Comparison of ENCODE assay signal across 28 mouse cellular contexts in the genomic region with DNA sequence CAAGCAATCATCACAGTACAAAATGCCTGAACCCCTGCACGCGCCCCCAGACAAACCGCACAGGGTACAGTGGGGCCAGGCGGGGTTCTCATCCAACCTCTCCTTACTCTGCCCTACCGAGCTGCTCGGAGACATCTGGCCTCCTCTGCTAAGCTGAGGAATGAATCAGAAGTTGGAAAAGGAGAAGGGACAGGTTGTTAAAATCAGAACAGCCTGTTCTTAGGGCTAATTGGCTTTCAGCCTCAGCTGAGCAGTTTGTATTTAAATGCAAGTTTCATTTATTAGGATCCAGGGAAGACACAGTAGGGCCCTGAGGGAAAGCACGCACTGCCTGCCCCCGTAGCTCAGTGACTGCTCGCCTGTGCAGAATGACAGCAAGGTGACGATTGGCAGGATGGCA. TPM values are rescaled to one million over a fixed set of nuclear protein-coding genes. Genes with fewer than 3 reads are reported as not detected.
DNase-seq lines count a peak whose midpoint lies in the region; ATAC-seq lines count a peak whose summit lies in the region.
"Had no signal": no experiment of that assay in that cellular context is flagged by ENCODE, and none has a peak within 500 bp of the region (broad histone marks: within the 10 kb centered on the region; RNA-seq: fewer than 3 reads in every experiment).

No protein-coding gene starts in this region.

- peak; percentile 51 for ATAC-seq in frontal cortex, adult (ENCODE audit: low TSS enrichment)
- ATAC-seq: activated CD4-positive, CD25-positive, alpha-beta regulatory T cell, adult 4 months; hindbrain, embryonic 16.5 days; lung, postnatal 0 days had no signal

- DNase-seq in frontal cortex, postnatal 10 days (ENCODE audit: low spot score in 2 of 2) = no peak
- peak; percentile 71 for DNase-seq in layer of hippocampus, adult 9-11 months
- no peak for DNase-seq in layer of hippocampus, adult 9-10 months (ENCODE audit: low spot score)
- peak; percentile 10 for DNase-seq in thymus, postnatal 4 days
- no peak for DNase-seq in thymus, postnatal 0 days (ENCODE audit: low spot score)
- peak; percentile 57 for DNase-seq in skeletal muscle tissue, adult 2 months (ENCODE audit: low read depth, low spot score)
- no peak for DNase-seq in gastrocnemius, postnatal 10 days
- DNase-seq: adrenal gland, adult 2 months; B cell, adult 2 months; cerebellum, adult 11 months; cerebellum, adult 9-10 months; cerebellum, postnatal 36 days; embryo, embryonic 11 days; gastrocnemius, postnatal 25 days; heart, postnatal 10 days; kidney, adult 18-20 months; kidney, postnatal 36 days; liver, embryonic 13.5 days; lung, adult 18-20 months; lung, postnatal 4 days; midbrain, embryonic 14.5 days; retina, postnatal 1 day had no signal

RNA-seq across cellular contexts. Expression of a gene that starts 20.2 kb away (rescaled TPM):
- 156 and 158 TPM in 2 replicates for polyA plus RNA-seq in thymus, postnatal 0 days (2015; fragmentation: Nextera tagmentation; extraction: Ambion mirVana)
- total RNA-seq in gastrocnemius, postnatal 10 days (2021) = 10 to 100 TPM; 43.7 to 47.1 TPM

RNA-seq across cellular contexts. Expression of a gene that starts 50.3 kb away (rescaled TPM):
- polyA plus RNA-seq in thymus, postnatal 0 days (2015; fragmentation: Nextera tagmentation; extraction: Ambion mirVana) = 87.2 and 88.5 TPM in 2 replicates
- 10 to 100 TPM; 56.3 to 57.2 TPM for total RNA-seq in gastrocnemius, postnatal 10 days (2021)

RNA-seq across cellular contexts. Expression of a gene that starts 54.9 kb away (rescaled TPM):
- polyA plus RNA-seq in thymus, postnatal 0 days (2015; fragmentation: Nextera tagmentation; extraction: Ambion mirVana) = 1.4 and 2.1 TPM in 2 replicates
- under 1 TPM in 1 of 2 experiments, not detected in 1; 0.16 TPM for total RNA-seq in gastrocnemius, postnatal 10 days (2021)
- total RNA-seq: adrenal gland, adult 2 months; gastrocnemius, postnatal 25 days; heart, adult 8-10 months; layer of hippocampus, postnatal 10 days had no signal
- polyA plus RNA-seq: adrenal gland, adult 2 months had no signal

Comparison
In these comparisons a context has a peak if more than half of its experiments do, and no peak if none do; other contexts are left out.
1. DNase-seq: peak in layer of hippocampus, adult 9-11 months (single experiment), thymus, postnatal 4 days (single experiment) and skeletal muscle tissue, adult 2 months (single experiment); none in frontal cortex, postnatal 10 days (0 of 2), layer of hippocampus, adult 9-10 months (single experiment), thymus, postnatal 0 days (single experiment) and gastrocnemius, postnatal 10 days (single experiment).